Mouse (Mus musculus): Measurements from ENCODE around the gene Clec4a2. TPM values are rescaled to one million over a fixed set of nuclear protein-coding genes. Genes with fewer than 3 reads are reported as not detected.
A peak's percentile ranks its signal among the peaks of the same experiment; 100 is the strongest.
"Not testable (repeated sequence)": the region's sequence is repeated elsewhere in the genome, so short reads cannot be mapped to it uniquely, and the experiment has no call there.

Clec4a2 gene
- total RNA-seq (2014; fragmentation: Nextera tagmentation) (38.4 and 58.3 TPM in 2 replicates), total RNA-seq (2017) (39.5 and 48.5 TPM in 2 replicates)

DNA sequence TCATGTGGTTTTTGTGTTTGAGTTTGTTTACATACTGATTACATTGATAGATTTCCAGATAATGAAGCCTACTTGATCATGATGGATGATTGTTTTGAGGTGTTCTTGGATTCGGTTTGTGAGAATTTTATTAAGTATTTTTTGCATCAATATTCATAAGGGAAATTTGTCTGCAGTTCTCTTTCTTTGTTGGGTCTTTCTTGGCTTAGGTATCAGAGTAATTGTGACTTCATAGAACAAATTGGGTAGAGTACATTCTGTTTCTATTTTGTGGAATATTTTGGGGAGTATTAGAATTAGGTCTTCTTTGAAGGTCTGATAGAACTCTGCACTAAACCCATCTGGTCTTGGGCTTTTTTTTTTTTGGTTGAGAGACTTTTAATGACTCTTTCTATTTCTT, at the start of gene Clec4a2:
Gene Clec4a2, plus strand, starts transcription at position 301 of the 400 bp plus-strand sequence.
- not testable (repeated sequence) for ATAC-seq (replicated peaks; ENCODE audit: poor library complexity, severe bottlenecking)

DNA sequence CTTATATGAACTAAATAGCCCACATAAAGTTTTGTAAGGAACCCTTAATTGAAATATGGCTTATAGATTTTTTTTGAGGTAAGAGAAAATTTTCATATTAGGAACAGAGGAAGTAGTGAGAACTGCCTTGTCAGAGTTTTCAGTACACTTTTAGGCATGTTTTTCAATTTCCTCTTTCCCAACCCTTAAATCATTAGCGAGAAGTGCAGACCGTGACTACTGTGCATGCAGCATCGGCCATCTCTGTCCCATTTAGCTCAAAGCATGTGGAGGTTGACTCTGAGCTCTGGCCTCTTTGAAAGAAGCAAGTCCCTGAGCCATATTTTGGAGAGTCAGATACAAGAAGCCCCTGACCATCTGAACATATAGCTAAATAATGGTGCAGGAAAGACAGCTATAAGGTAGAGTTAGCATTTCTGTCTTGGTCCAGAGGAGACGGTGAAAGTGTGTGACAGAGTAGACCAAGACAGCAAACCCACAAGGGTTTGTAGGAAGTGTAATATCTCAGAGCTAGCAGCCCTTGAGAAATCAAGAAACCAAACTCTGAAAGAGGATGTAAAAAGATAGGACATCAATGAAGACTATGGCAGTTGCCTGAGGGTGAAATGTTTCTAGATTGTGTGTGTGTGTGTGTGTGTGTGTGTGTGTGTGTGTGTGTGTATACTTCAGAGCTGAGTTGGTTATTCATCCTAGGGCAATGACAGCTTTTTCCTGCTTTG, 10.9 kb upstream of the Clec4a2 start:
- peak; percentile 99 for ATAC-seq (replicated peaks; ENCODE audit: poor library complexity, severe bottlenecking)

DNA sequence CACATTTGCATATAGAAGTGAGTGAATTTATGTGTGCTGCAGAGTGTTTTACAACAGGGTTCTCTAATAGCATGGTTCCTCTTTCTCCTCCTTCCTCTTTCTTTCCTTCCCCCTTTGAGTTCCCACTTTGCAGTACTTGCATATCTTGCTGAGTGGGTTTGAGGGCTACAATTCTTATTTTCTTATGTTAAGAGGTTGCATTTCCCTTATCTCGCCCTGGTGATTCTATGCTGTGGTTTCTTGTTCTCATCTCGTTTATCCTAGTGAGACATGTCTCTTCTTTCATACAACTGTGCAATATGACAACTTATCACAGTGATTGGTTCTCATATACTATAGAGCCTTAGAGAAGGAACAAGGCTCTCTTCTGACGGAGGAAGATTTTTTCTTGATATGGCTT, 17.0 kb downstream of the Clec4a2 start:
- ATAC-seq (replicated peaks; ENCODE audit: poor library complexity, severe bottlenecking), result peak; percentile 89

DNA sequence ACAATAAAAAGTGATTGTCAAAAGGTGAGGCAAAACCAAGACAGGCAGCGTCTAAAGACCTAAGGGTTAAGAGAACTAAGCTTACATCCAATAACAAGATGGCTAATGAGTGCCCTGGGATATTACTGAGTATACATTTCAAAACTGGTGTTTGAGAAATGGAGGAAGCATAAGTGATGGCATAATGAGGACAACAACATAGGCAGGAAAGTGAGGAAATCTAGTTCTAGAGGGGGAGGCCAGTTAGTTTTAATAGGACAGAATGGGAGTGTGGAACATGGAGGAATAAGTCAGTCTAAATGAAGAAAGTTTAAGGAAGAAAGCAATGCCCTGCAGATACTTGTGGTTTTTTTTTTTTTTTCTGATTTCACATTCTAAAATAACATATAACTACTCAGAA, 20.9 kb downstream of the Clec4a2 start:
- ATAC-seq (replicated peaks; ENCODE audit: poor library complexity, severe bottlenecking), result peak; percentile 64

DNA sequence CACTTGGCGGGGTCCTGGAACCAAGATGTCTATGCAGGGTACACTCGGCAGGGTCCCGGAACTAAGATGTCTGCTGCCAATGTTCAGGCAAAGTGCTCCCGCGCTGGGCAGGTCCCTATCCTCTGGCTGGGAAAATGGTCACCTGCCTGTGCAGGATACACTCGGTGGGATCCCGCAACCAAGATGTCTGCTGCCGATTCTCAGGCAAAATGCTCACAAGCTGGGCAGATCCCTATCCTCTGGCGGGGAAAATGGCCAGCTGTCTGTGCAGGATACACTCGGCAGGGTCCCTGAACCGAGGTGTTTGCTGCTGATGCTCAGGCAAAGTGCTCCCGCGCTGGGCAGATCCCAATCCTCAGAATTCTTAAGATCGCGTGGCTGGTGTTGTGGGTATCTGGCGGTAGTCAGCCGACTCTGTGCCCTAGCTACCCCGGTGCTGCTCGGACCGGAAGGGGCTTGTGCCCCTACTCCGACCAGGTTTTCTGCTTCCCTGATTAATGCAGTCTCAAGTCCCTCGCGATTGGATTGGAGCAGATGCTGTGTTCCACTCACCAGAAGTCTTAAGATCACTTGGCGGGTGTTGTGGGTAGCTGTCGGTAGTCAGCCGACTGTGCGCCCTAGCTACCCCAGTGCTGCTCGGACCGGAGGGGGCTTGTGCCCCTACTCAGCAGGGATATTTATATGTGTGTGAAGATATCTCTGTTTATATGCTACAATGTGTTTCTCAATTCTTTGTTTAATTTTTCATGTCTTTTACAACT, 31.7 kb downstream of the Clec4a2 start:
- not testable (repeated sequence) for ATAC-seq (replicated peaks; ENCODE audit: poor library complexity, severe bottlenecking)

DNA sequence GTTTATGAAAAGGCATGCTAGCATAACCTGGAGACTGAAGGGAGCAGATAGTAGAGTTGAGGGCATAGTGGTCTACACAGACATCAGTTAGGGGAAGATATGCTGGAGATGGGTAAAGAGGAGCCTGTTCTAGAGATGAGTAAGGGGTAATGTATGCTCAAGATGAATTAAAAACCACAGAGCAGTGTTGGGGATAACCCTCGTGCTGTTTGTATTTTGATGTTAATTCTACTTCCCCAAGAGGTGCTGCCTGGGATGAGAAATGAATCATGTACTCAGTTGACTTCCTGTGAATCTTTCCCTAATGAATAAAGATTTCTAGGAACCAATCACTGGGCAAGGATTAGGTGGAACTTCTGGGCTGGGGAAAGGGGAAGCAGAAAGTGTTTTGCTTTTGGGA, 63.9 kb downstream of the Clec4a2 start:
- peak; percentile 58 for ATAC-seq (replicated peaks; ENCODE audit: poor library complexity, severe bottlenecking)

DNA sequence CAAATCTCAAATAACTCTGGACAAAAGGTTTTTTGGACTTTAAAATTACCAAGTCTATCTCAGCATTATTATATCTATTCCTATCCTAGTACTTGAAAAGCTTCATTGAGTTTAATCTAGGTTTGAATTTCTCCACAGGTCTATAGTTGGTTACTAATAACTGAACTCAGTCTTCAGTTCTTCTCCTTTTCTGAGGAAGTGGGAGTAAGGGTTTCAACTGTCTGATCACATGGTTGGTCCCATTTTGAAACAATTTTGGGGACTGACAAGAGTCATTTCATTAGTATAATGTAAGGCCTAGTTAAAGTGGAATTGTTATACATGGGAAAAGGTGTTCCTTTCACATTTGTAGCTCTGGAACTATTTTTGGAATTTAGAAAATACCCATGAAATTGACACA, 64.8 kb downstream of the Clec4a2 start:
- ATAC-seq (replicated peaks; ENCODE audit: poor library complexity, severe bottlenecking), result peak; percentile 55

DNA sequence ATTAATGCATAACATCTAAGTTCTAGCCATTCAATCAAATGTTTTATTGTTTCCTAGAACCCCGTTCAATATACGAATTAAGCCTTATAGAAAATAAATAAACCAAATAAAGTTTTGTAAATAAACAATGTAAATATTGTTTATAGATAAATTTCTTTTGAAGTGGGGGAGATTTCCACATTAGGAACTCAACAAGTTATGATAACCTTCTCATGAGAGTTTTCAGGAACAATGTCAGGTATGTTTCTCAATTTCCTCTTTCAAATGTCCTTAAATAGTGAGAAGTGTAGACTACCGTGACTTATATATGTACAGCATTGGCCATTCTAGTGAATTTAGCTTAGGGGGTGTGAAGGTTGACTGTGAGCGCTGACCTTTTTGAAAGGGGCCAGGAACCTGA, 66.4 kb downstream of the Clec4a2 start, which contains the start of gene Clec4b2:
Gene Clec4b2, plus strand, starts transcription at position 301 of the 400 bp plus-strand sequence.
- ATAC-seq (replicated peaks; ENCODE audit: poor library complexity, severe bottlenecking), result no peak; the same call in 1 of the 2 replicates

DNA sequence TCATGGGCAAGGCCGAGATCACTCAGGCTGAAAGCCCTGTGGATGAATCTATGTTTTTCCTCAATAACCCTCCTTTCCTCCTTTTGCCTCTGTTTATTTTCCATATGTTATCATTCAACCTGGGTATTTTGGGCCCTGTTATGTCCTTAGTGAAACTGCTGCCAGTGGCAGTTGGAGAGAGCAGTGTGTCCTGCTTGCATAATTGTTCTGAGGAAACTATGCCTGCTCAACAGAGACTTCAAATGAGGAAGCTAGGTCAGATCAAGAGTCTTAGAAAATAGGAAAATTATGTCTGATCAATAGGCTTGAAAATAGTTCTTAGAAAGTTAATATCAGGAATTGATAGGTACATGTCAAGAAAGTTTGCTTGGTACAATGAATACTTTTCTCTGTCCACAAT, 69.3 kb downstream of the Clec4a2 start:
- peak; percentile 88 for ATAC-seq (replicated peaks; ENCODE audit: poor library complexity, severe bottlenecking)

DNA sequence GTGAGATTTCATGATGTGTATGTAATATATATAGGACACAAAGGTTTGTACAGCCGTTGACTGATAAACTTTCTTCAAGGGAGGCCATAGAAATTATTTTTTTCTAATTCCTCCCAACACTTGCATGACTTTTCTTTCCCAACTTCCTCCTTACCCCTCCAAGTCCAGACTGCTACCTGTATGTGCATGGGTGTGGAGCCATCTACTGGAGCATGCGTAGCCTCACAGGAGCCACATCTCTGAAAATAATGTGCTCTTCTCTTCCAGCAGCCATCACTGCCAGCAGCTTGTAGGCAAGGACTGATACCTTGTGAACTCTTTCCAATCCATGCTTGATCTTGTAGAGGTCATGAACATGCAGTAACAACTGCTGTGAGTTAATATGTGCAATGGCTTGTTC, 78.6 kb downstream of the Clec4a2 start:
- peak; percentile 100 for ATAC-seq (replicated peaks; ENCODE audit: poor library complexity, severe bottlenecking)

Other genes with a start within 250 kb of the Clec4a2 start
- 24.8 and 26.1 TPM in 2 replicates for gene Necap1, start 232.0 kb upstream of the Clec4a2 start, total RNA-seq (2014; fragmentation: Nextera tagmentation)
- 14.3 and 25.7 TPM in 2 replicates for gene Necap1, start 232.0 kb upstream of the Clec4a2 start, total RNA-seq (2017)
- gene Clec4a1, start 184.6 kb upstream of the Clec4a2 start, total RNA-seq (2014; fragmentation: Nextera tagmentation), result 1.7 TPM in 1 of 2 replicates, not detected in the other
- 0.93 and 1.3 TPM in 2 replicates for gene Clec4a1, start 184.6 kb upstream of the Clec4a2 start, total RNA-seq (2017)
- 5.3 TPM in 1 of 2 replicates, not detected in the other for gene Clec4a3, start 153.9 kb upstream of the Clec4a2 start, total RNA-seq (2014; fragmentation: Nextera tagmentation)
- gene Clec4a3, start 153.9 kb upstream of the Clec4a2 start, total RNA-seq (2017), result 0.93 and 2.5 TPM in 2 replicates
- gene Clec4a4, start 116.1 kb upstream of the Clec4a2 start, total RNA-seq (2014; fragmentation: Nextera tagmentation), result not detected in 2 replicates
- not detected in 2 replicates for gene Clec4a4, start 116.1 kb upstream of the Clec4a2 start, total RNA-seq (2017)
- not detected in 2 replicates for gene Clec4b1, start 56.5 kb upstream of the Clec4a2 start, total RNA-seq (2014; fragmentation: Nextera tagmentation)
- 2.6 TPM in 1 of 2 replicates, not detected in the other for gene Clec4b1, start 56.5 kb upstream of the Clec4a2 start, total RNA-seq (2017)
- 2.0 TPM in 1 of 2 replicates, not detected in the other for gene Clec4b2, start 66.5 kb downstream of the Clec4a2 start, total RNA-seq (2014; fragmentation: Nextera tagmentation)
- gene Clec4b2, start 66.5 kb downstream of the Clec4a2 start, total RNA-seq (2017), result 2.1 and 5.1 TPM in 2 replicates
- not detected in 2 replicates for gene Clec4n, start 123.4 kb downstream of the Clec4a2 start, total RNA-seq (2014; fragmentation: Nextera tagmentation)
- gene Clec4n, start 123.4 kb downstream of the Clec4a2 start, total RNA-seq (2017), result 0.57 TPM in 1 of 2 replicates, not detected in the other
- gene Clec4d, start 155.7 kb downstream of the Clec4a2 start, total RNA-seq (2014; fragmentation: Nextera tagmentation), result 5.1 and 10.7 TPM in 2 replicates
- 5.8 and 7.8 TPM in 2 replicates for gene Clec4d, start 155.7 kb downstream of the Clec4a2 start, total RNA-seq (2017)
- gene Clec4e, start 183.4 kb downstream of the Clec4a2 start, total RNA-seq (2014; fragmentation: Nextera tagmentation), result 16.3 and 20.5 TPM in 2 replicates
- gene Clec4e, start 183.4 kb downstream of the Clec4a2 start, total RNA-seq (2017), result 20.9 and 23.7 TPM in 2 replicates
- not detected in 2 replicates for gene Vmn2r19, start 201.9 kb downstream of the Clec4a2 start, total RNA-seq (2014; fragmentation: Nextera tagmentation)
- gene Vmn2r19, start 201.9 kb downstream of the Clec4a2 start, total RNA-seq (2017), result not detected in 2 replicates

All from granulocyte monocyte progenitor cell, adult 5-6 weeks (primary cell).